In the genomic region with DNA sequence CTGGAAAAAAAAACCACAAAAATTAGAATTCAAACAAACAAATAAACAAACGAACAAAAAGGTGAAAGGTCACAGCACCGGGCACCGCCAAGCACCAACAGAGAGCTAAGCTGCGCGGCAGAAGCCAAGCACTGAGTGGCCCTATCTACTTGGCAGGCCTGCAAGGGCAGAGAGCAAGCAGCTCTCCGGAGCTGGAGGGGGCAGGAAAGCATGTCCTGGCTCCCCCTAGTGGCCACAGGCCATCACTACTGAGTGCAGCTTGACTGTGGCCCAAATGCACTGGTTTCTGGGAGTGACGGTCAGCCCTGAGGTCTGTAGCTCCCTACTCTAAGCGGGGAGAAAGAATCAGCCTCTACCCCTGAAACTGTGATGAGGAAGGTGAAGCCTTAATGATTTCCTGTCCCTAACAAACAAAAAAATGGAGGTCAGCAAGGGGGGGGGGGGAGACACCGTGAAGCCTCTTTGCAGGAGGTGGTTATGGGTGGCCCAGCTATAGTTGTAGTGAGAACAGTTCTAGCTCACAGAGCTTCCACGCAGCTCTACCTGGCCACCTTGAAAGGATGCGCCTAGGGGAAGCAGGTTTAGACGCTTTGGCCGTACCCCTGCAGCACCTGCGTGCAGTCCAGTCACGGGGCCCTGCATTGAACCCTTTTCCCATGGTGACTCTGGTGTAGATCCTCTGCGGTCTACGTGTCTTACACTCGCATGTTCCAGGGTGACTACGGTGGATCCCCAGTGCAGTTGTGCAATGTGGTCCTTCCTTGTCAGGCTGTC, we compare ENCODE assay signal across 8 mouse cellular contexts.
A peak's percentile ranks its signal among the peaks of the same experiment; 100 is the strongest.
DNase-seq lines count a peak whose midpoint lies in the region; ATAC-seq and TF ChIP-seq lines count a peak whose summit lies in the region.

No protein-coding gene starts in this region.

- H3K9ac ChIP-seq in hindbrain, postnatal 0 days (replicated peaks; ENCODE audit: low read length): no peak overlapping the region

- H3K36me3 ChIP-seq in hindbrain, postnatal 0 days (ENCODE audit: insufficient read depth, low read length): peaks cover 48% of the 10 kb centered on the region

- no peak overlapping the region for H3K27ac ChIP-seq in cortical plate, adult 2 months (ENCODE audit: insufficient read depth, low read length)
- H3K27ac ChIP-seq in hindbrain, postnatal 0 days: peak overlapping the region; percentile 7; the same call in 1 of the 2 replicates

- no peak for TF ChIP-seq POLR2A in cortical plate, adult 2 months (IDR thresholded peaks at IDR 0.05; ENCODE audit: extremely low read depth, insufficient read depth, low read length)

- peaks cover 15% of the 10 kb centered on the region for H3K4me1 ChIP-seq in cortical plate, adult 2 months (ENCODE audit: control insufficient read depth, insufficient read depth, low read length)
- no peaks in the 10 kb centered on the region; the same call in 1 of the 2 replicates for H3K4me1 ChIP-seq in hindbrain, postnatal 0 days (ENCODE audit: insufficient read depth, low read length)

- no peaks in the 10 kb centered on the region for H3K27me3 ChIP-seq in hindbrain, postnatal 0 days (ENCODE audit: insufficient read depth, low read length)

- TF ChIP-seq CTCF in cortical plate, adult 2 months (IDR thresholded peaks at IDR 0.05; ENCODE audit: extremely low read depth, insufficient read depth, low read length): peak; percentile 88
- TF ChIP-seq CTCF in hindbrain, postnatal 0 days (IDR thresholded peaks at IDR 0.05; ENCODE audit: low read depth): peak; percentile 99

- no peak overlapping the region for H3K4me2 ChIP-seq in hindbrain, postnatal 0 days (ENCODE audit: low read depth, low read length)

- ATAC-seq in hindbrain, postnatal 0 days: peak; percentile 82
- ATAC-seq in megakaryocyte, adult 5-6 weeks (ENCODE audit: poor library complexity, severe bottlenecking): peak; percentile 90

- H3K4me3 ChIP-seq in cortical plate, adult 2 months (ENCODE audit: insufficient read depth, low read length): no peak overlapping the region
- no peak overlapping the region for H3K4me3 ChIP-seq in hindbrain, postnatal 0 days (ENCODE audit: low read length)

- 56% methylated on average over 19 of the region's 19 CpGs for WGBS in hindbrain, postnatal 0 days

- H3K9me3 ChIP-seq in hindbrain, postnatal 0 days (ENCODE audit: low read length): no peaks in the 10 kb centered on the region

- DNase-seq in ZHBTc4 (ENCODE audit: low read depth, low spot score): peak; percentile 94
- DNase-seq in gastrocnemius, adult 8-10 months (ENCODE audit: low spot score in 2 of 2): peak; percentile 78 to 83
- DNase-seq in hindbrain, postnatal 0 days (ENCODE audit: low spot score): peak; percentile 94
- peak; percentile 73 to 84 for DNase-seq in left cerebral cortex, adult 8-10 months (ENCODE audit: low spot score in 2 of 2)
- DNase-seq in right cerebral cortex, adult 2 months (ENCODE audit: low spot score in 2 of 2): peak; percentile 85 to 88
- peak; percentile 71 for DNase-seq in urinary bladder, postnatal 10 days (ENCODE audit: low spot score)
